24 mouse cellular contexts compared by ENCODE assay signal in genomic region chr13:76827738-76828137, GRCm38 (mm10).
DNase-seq lines count a peak whose midpoint lies in the region; ATAC-seq and TF ChIP-seq lines count a peak whose summit lies in the region.
"Had no signal": no experiment of that assay in that cellular context is flagged by ENCODE, and none has a peak within 500 bp of the region (broad histone marks: within the 10 kb centered on the region; RNA-seq: fewer than 3 reads in every experiment).

No protein-coding gene starts in this region.

- 78% methylated on average over 3 of the region's 3 CpGs for WGBS in kidney, postnatal 0 days
- WGBS in midbrain, embryonic 14.5 days, result 53% methylated on average over 3 of the region's 3 CpGs
- 69% methylated on average over 3 of the region's 3 CpGs for WGBS in midbrain, embryonic 13.5 days

- H3K36me3 ChIP-seq in kidney, postnatal 0 days (ENCODE audit: insufficient read depth, low read length), result no peaks in the 10 kb centered on the region
- no peaks in the 10 kb centered on the region for H3K36me3 ChIP-seq in midbrain, embryonic 14.5 days (ENCODE audit: control insufficient read depth, insufficient read depth, low read length)
- H3K36me3 ChIP-seq in midbrain, embryonic 13.5 days, result no peaks in the 10 kb centered on the region
- H3K36me3 ChIP-seq: embryonic facial prominence, embryonic 10.5 days; embryonic facial prominence, embryonic 13.5 days; hindbrain, embryonic 12.5 days; hindbrain, embryonic 15.5 days had no signal

- no peaks in the 10 kb centered on the region for H3K4me1 ChIP-seq in kidney, postnatal 0 days (replicated peaks; ENCODE audit: insufficient read depth, low read length)
- H3K4me1 ChIP-seq in midbrain, embryonic 14.5 days (ENCODE audit: control insufficient read depth, insufficient read depth, low read length), result no peaks in the 10 kb centered on the region
- peaks cover 7% of the 10 kb centered on the region; the same call in 1 of the 2 replicates for H3K4me1 ChIP-seq in midbrain, embryonic 13.5 days (replicated peaks)
- H3K4me1 ChIP-seq: embryonic facial prominence, embryonic 13.5 days; hindbrain, embryonic 15.5 days had no signal

- no peaks in the 10 kb centered on the region for H3K9me3 ChIP-seq in kidney, postnatal 0 days (replicated peaks; ENCODE audit: low read length)
- H3K9me3 ChIP-seq in midbrain, embryonic 14.5 days (ENCODE audit: control insufficient read depth, low read length), result no peaks in the 10 kb centered on the region
- no peaks in the 10 kb centered on the region for H3K9me3 ChIP-seq in midbrain, embryonic 13.5 days
- H3K9me3 ChIP-seq: embryonic facial prominence, embryonic 10.5 days; embryonic facial prominence, embryonic 13.5 days; forebrain, embryonic 13.5 days; hindbrain, embryonic 12.5 days; hindbrain, embryonic 15.5 days had no signal

- H3K27me3 ChIP-seq in kidney, postnatal 0 days (ENCODE audit: insufficient read depth, low read length), result no peaks in the 10 kb centered on the region
- 0 out of 2 replicates have a peak, but pooled peaks cover 5% of the 10 kb centered on the region for H3K27me3 ChIP-seq in midbrain, embryonic 14.5 days (ENCODE audit: control insufficient read depth, insufficient read depth, low read length)
- H3K27me3 ChIP-seq in midbrain, embryonic 13.5 days, result peaks cover 17% of the 10 kb centered on the region; the same call in 1 of the 2 replicates
- H3K27me3 ChIP-seq: embryonic facial prominence, embryonic 13.5 days; forebrain, embryonic 13.5 days; hindbrain, embryonic 12.5 days; hindbrain, embryonic 15.5 days had no signal

- H3K4me3 ChIP-seq in kidney, postnatal 0 days (replicated peaks; ENCODE audit: low read depth, low read length), result no peak overlapping the region
- H3K4me3 ChIP-seq in midbrain, embryonic 14.5 days (replicated peaks; ENCODE audit: low read depth, low read length), result no peak overlapping the region
- no peak overlapping the region for H3K4me3 ChIP-seq in midbrain, embryonic 13.5 days (replicated peaks)
- H3K4me3 ChIP-seq: embryonic facial prominence, embryonic 10.5 days; embryonic facial prominence, embryonic 13.5 days; erythroblast, embryonic 14.5 days; forebrain, embryonic 13.5 days; hindbrain, embryonic 12.5 days; hindbrain, embryonic 15.5 days had no signal

- no peak for TF ChIP-seq CTCF in kidney, postnatal 0 days (IDR thresholded peaks at IDR 0.05; ENCODE audit: low read depth)

- peak; percentile 21 for DNase-seq in kidney, postnatal 0 days (ENCODE audit: low spot score)
- DNase-seq in kidney, adult 18-20 months, result no peak
- no peak for DNase-seq in midbrain, embryonic 14.5 days
- peak; percentile 72 for DNase-seq in telencephalon, adult 2 months (ENCODE audit: low read depth, low spot score)
- DNase-seq: adrenal gland, adult 2 months; adrenal gland, postnatal 14 days; cerebellum, adult 11-12 months; cerebellum, adult 8-10 months; cerebellum, postnatal 10 days; cerebellum, postnatal 36 days; embryo, embryonic 11 days; forebrain, postnatal 0 days; gastrocnemius, postnatal 10 days; gastrocnemius, postnatal 36 days had no signal

- no peak overlapping the region for H3K27ac ChIP-seq in kidney, postnatal 0 days
- 0 out of 2 replicates have a peak overlapping the region, but pooled peaks have one; percentile 9 for H3K27ac ChIP-seq in midbrain, embryonic 14.5 days (replicated peaks; ENCODE audit: low read depth, low read length)
- H3K27ac ChIP-seq in midbrain, embryonic 13.5 days, result no peak overlapping the region
- H3K27ac ChIP-seq: embryonic facial prominence, embryonic 10.5 days; embryonic facial prominence, embryonic 13.5 days; forebrain, embryonic 13.5 days; hindbrain, embryonic 12.5 days; hindbrain, embryonic 15.5 days had no signal

- no peak overlapping the region for H3K9ac ChIP-seq in kidney, postnatal 0 days (ENCODE audit: low read depth, low read length)
- H3K9ac ChIP-seq in midbrain, embryonic 14.5 days (replicated peaks; ENCODE audit: low read length), result no peak overlapping the region
- no peak overlapping the region for H3K9ac ChIP-seq in midbrain, embryonic 13.5 days (replicated peaks)
- H3K9ac ChIP-seq: embryonic facial prominence, embryonic 13.5 days; forebrain, embryonic 13.5 days; forebrain, postnatal 0 days; hindbrain, embryonic 12.5 days; hindbrain, embryonic 15.5 days had no signal

- no peak for ATAC-seq in kidney, postnatal 0 days (replicated peaks; ENCODE audit: low FRiP score, low read depth)
- no peak for ATAC-seq in midbrain, embryonic 14.5 days (ENCODE audit: low FRiP score, low TSS enrichment)
- no peak for ATAC-seq in midbrain, embryonic 13.5 days
- no peak for ATAC-seq in megakaryocyte-erythroid progenitor cell, adult 5-6 weeks (replicated peaks; ENCODE audit: low FRiP score, low TSS enrichment, poor library complexity, severe bottlenecking)
- ATAC-seq: CD4-positive, CD25-positive, alpha-beta regulatory T cell, adult 4 months; forebrain, embryonic 13.5 days; forebrain, postnatal 0 days had no signal

- no peak overlapping the region for H3K4me2 ChIP-seq in kidney, postnatal 0 days (ENCODE audit: low read length)
- no peak overlapping the region for H3K4me2 ChIP-seq in midbrain, embryonic 14.5 days (ENCODE audit: low read length)
- no peak overlapping the region for H3K4me2 ChIP-seq in midbrain, embryonic 13.5 days (replicated peaks)
- H3K4me2 ChIP-seq: embryonic facial prominence, embryonic 13.5 days; forebrain, embryonic 13.5 days; heart, embryonic 11.5 days; hindbrain, embryonic 12.5 days; hindbrain, embryonic 15.5 days had no signal

Comparison
In these comparisons a context has a peak if more than half of its experiments do, and no peak if none do; other contexts are left out.
1. DNase-seq: peak in kidney, postnatal 0 days (single experiment) and telencephalon, adult 2 months (single experiment); none in kidney, adult 18-20 months (single experiment) and midbrain, embryonic 14.5 days (single experiment).